Mouse (Mus musculus) MEL (cell line): ENCODE results near the gene Defb3. TPM values are rescaled to one million over a fixed set of nuclear protein-coding genes. Genes with fewer than 3 reads are reported as not detected.

Experiments used
- DNase-seq: peaks from one replicate; pipeline ENCODE4 v3.0.0; 2011; ENCODE audit warnings: low read depth, low spot score
- H3K27ac ChIP-seq: 2 replicates; pipeline ENCODE4 v1.5.1; 2012; ENCODE audit warnings: low read depth, mild to moderate bottlenecking, control low read depth, low read length, moderate library complexity; ENCODE audit not compliant: control insufficient read depth
- H3K27me3 ChIP-seq, 2 experiments: fragments of 150-350 bp in 1 of 2; sonication (generic) in 1 of 2; 2 replicates each; pipeline ENCODE4 v1.6.1; 2012; ENCODE audit warnings: low read length in 2 of 2, mild to moderate bottlenecking in 2 of 2, improper control_type of control experiment in 1 of 2, moderate library complexity in 1 of 2; ENCODE audit not compliant: insufficient read depth in 2 of 2, control insufficient read depth in 1 of 2
- H3K36me3 ChIP-seq, 2 experiments: 2 replicates each; pipeline ENCODE4 v1.6.1; 2012 to 2014; ENCODE audit warnings: low read length in 2 of 2, improper control_type of control experiment in 1 of 2, inconsistent platforms in 1 of 2, mild to moderate bottlenecking in 1 of 2; ENCODE audit not compliant: insufficient read depth in 2 of 2, control insufficient read depth in 1 of 2
- H3K4me1 ChIP-seq, 2 experiments: fragments of 150-350 bp in 1 of 2; sonication (generic) in 1 of 2; 2 replicates each; pipeline ENCODE4 v1.6.1; 2012; ENCODE audit warnings: low read length in 2 of 2, improper control_type of control experiment in 1 of 2, mild to moderate bottlenecking in 1 of 2; ENCODE audit not compliant: insufficient read depth in 2 of 2, control insufficient read depth in 1 of 2
- H3K4me3 ChIP-seq, 2 experiments: fragments of 150-350 bp in 1 of 2; sonication (generic) in 1 of 2; 2 replicates each; pipeline ENCODE4 v1.5.1; 2012; ENCODE audit warnings: low read depth in 2 of 2, low read length in 2 of 2, mild to moderate bottlenecking in 2 of 2, moderate library complexity in 2 of 2, control low read depth in 1 of 2, improper control_type of control experiment in 1 of 2; ENCODE audit not compliant: control insufficient read depth in 1 of 2, insufficient read depth in 1 of 2
- H3K79me2 ChIP-seq: 2 replicates; pipeline ENCODE4 v1.6.1; 2012; ENCODE audit warnings: mild to moderate bottlenecking, low read length, moderate library complexity; ENCODE audit not compliant: control insufficient read depth, poor library complexity, insufficient read depth
- H3K9ac ChIP-seq: 2 replicates; pipeline ENCODE4 v1.6.1; 2012; ENCODE audit warnings: low read depth, mild to moderate bottlenecking, control low read depth, low read length, moderate library complexity; ENCODE audit not compliant: control insufficient read depth, poor library complexity, severe bottlenecking
- H3K9me3 ChIP-seq: fragments of 150-350 bp; sonication (generic); replicated peaks from 2 replicates; pipeline ENCODE4 v1.6.1; 2012; ENCODE audit warnings: mild to moderate bottlenecking, low read length, improper control_type of control experiment, moderate library complexity; ENCODE audit not compliant: insufficient read depth
- CTCF ChIP-seq, 3 experiments: IDR thresholded peaks in 2 of 3; conservative IDR thresholded peaks in 1 of 3; 2 replicates each; pipeline ENCODE4 v1.5.1; 2011 to 2012; ENCODE audit warnings: low read length in 3 of 3, low read depth in 2 of 3, mild to moderate bottlenecking in 2 of 3, improper control_type of control experiment in 1 of 3, inconsistent platforms in 1 of 3, mixed read lengths in 1 of 3, moderate library complexity in 1 of 3; ENCODE audit not compliant: control insufficient read depth in 1 of 3, insufficient read depth in 1 of 3, poor library complexity in 1 of 3, severe bottlenecking in 1 of 3
- SMC3 ChIP-seq: IDR thresholded peaks from 2 replicates; pipeline ENCODE4 v1.6.1; 2011; ENCODE audit warnings: low read depth, low read length, improper control_type of control experiment
- ZNF384 ChIP-seq: IDR thresholded peaks from 2 replicates; pipeline ENCODE4 v1.6.1; 2012; ENCODE audit warnings: low read depth, mild to moderate bottlenecking, inconsistent platforms, low read length, improper control_type of control experiment
- polyA plus RNA-seq, 2 experiments: library from polyadenylated mRNA; stranded (reverse) in 1 of 2; unstranded in 1 of 2; fragments of >175 nt in 1 of 2; fragments of >200 nt in 1 of 2; gene quantifications; 2 replicates each; pipeline versions ENCODE4 v1.2.1 to v1.2.4; 2012; ENCODE audit warnings: low replicate concordance in 2 of 2, low read depth in 1 of 2; ENCODE audit not compliant: insufficient read length in 2 of 2, insufficient read depth in 1 of 2, missing spikeins in 1 of 2
- total RNA-seq: library from RNA; depleted of rRNA; stranded (reverse); fragments of 300-350 nt; gene quantifications from 2 replicates; pipeline ENCODE4 v1.2.3, GENCODE M21; 2012; rRNA removed

Defb3 gene
- total and polyA plus RNA-seq, 3 experiments: not detected

GRCm38 (mm10) chr8:19331836-19332235, 38.7 kb downstream of the Defb3 start:
- H3K79me2 ChIP-seq: no peaks in the 10 kb centered on the region
- no peaks in the 10 kb centered on the region for H3K36me3 ChIP-seq
- no peak overlapping the region for H3K27ac ChIP-seq
- no peak overlapping the region for H3K9ac ChIP-seq
- no peaks in the 10 kb centered on the region for H3K9me3 ChIP-seq
- H3K4me3 ChIP-seq: no peak overlapping the region
- no peaks in the 10 kb centered on the region for H3K27me3 ChIP-seq
- no peak for DNase-seq
- no peaks in the 10 kb centered on the region for H3K4me1 ChIP-seq
- TF ChIP-seq SMC3: 0 out of 2 replicates have a peak, but pooled peaks have one; percentile 15
- no peak for TF ChIP-seq ZNF384
- TF ChIP-seq CTCF (IDR thresholded peaks at IDR 0.05 in 2 of 3, conservative IDR thresholded peaks at IDR 0.05 in 1 of 3; ENCODE audit: control insufficient read depth in 1 of 3, insufficient read depth in 1 of 3, low read depth in 2 of 3, low read length in 3 of 3, poor library complexity in 1 of 3, severe bottlenecking in 1 of 3): peak in 2 of 3 experiments; percentile 18; a peak in 3 of 6 replicates

Other genes with a start within 250 kb of the Defb3 start
- gene Defb39, start 228.6 kb upstream of the Defb3 start, total RNA-seq: not detected in 2 replicates
- gene Defb39, start 228.6 kb upstream of the Defb3 start, polyA plus RNA-seq: not detected
- gene Defb12, start 178.5 kb upstream of the Defb3 start, total RNA-seq: not detected in 2 replicates
- not detected for gene Defb12, start 178.5 kb upstream of the Defb3 start, polyA plus RNA-seq
- not detected in 2 replicates for gene Defb34, start 169.6 kb upstream of the Defb3 start, total RNA-seq
- gene Defb34, start 169.6 kb upstream of the Defb3 start, polyA plus RNA-seq: not detected
- gene Gm45826, start 152.6 kb upstream of the Defb3 start, total RNA-seq: not detected in 2 replicates
- gene Gm45826, start 152.6 kb upstream of the Defb3 start, polyA plus RNA-seq: not detected
- gene Defb14, start 99.0 kb upstream of the Defb3 start, total RNA-seq: not detected in 2 replicates
- not detected for gene Defb14, start 99.0 kb upstream of the Defb3 start, polyA plus RNA-seq
- gene Defb4, start 94.7 kb upstream of the Defb3 start, total RNA-seq: not detected in 2 replicates
- not detected for gene Defb4, start 94.7 kb upstream of the Defb3 start, polyA plus RNA-seq
- gene Defb6, start 67.9 kb upstream of the Defb3 start, total RNA-seq: not detected in 2 replicates
- not detected for gene Defb6, start 67.9 kb upstream of the Defb3 start, polyA plus RNA-seq
- gene Defb46, start 53.4 kb upstream of the Defb3 start, total RNA-seq: not detected in 2 replicates
- not detected for gene Defb46, start 53.4 kb upstream of the Defb3 start, polyA plus RNA-seq
- not detected in 2 replicates for gene Defb5, start 45.8 kb upstream of the Defb3 start, total RNA-seq
- gene Defb5, start 45.8 kb upstream of the Defb3 start, polyA plus RNA-seq: not detected
- gene Defb8, start 154.2 kb downstream of the Defb3 start, total RNA-seq: not detected in 2 replicates
- gene Defb8, start 154.2 kb downstream of the Defb3 start, polyA plus RNA-seq: not detected
- not detected in 2 replicates for gene Defb7, start 201.7 kb downstream of the Defb3 start, total RNA-seq
- gene Defb7, start 201.7 kb downstream of the Defb3 start, polyA plus RNA-seq: not detected